Mouse (Mus musculus) brain, embryonic 14.5 days (tissue): Measurements from ENCODE around the gene Gm8994. TPM values are rescaled to one million over a fixed set of nuclear protein-coding genes. Genes with fewer than 3 reads are reported as not detected.

Source experiments
- DNase-seq: peaks from one replicate; pipeline ENCODE4 v3.0.0-alpha.2; 2011; ENCODE audit warnings: low read depth
- CTCF ChIP-seq: fragments of 200-500 bp; IDR thresholded peaks from 2 replicates; pipeline ENCODE4 v1.5.1; 2012; ENCODE audit warnings: inconsistent platforms, mild to moderate bottlenecking, moderate library complexity, borderline replicate concordance; ENCODE audit not compliant: insufficient read depth, insufficient read length; ENCODE audit errors: extremely low read depth
- POLR2A ChIP-seq: fragments of 200-500 bp; IDR thresholded peaks from 2 replicates; pipeline ENCODE4 v1.6.1; 2012; ENCODE audit warnings: mild to moderate bottlenecking, inconsistent platforms, borderline replicate concordance; ENCODE audit not compliant: poor library complexity, insufficient read depth, insufficient read length, severe bottlenecking; ENCODE audit errors: extremely low read depth
- polyA plus RNA-seq: library from polyadenylated mRNA; depleted of rRNA; stranded (reverse); fragments of >200 nt; gene quantifications from 2 replicates; pipeline ENCODE4 v1.2.3, GENCODE M21; 2012

The Gm8994 gene
- polyA plus RNA-seq, 1 experiment: not detected

- DNase-seq: no peak
- no peak for TF ChIP-seq POLR2A
- TF ChIP-seq CTCF: no peak
Measured at GRCm38 (mm10) chr6:136340669-136341068, 13.3 kb downstream of the Gm8994 start.

- no peak for DNase-seq
- TF ChIP-seq POLR2A: no peak
Measured at GRCm38 (mm10) chr6:136341093-136341492, 13.8 kb downstream of the Gm8994 start.

- TF ChIP-seq POLR2A (no peak), CTCF (no peak)
- DNase-seq: no peak
Measured at GRCm38 (mm10) chr6:136343868-136344267, 16.5 kb downstream of the Gm8994 start.

GRCm38 (mm10) chr6:136345034-136345433 is 17.7 kb downstream of the Gm8994 start:
- no peak for TF ChIP-seq CTCF
- no peak for TF ChIP-seq POLR2A
- no peak for DNase-seq

- no peak for DNase-seq
- TF ChIP-seq CTCF: no peak
- no peak for TF ChIP-seq POLR2A
Measured at GRCm38 (mm10) chr6:136345641-136346040, 18.3 kb downstream of the Gm8994 start.

- DNase-seq: peak; percentile 29
- TF ChIP-seq CTCF: no peak
- no peak for TF ChIP-seq POLR2A
Measured at GRCm38 (mm10) chr6:136347053-136347452, 19.7 kb downstream of the Gm8994 start.

GRCm38 (mm10) chr6:136347631-136348030 is 20.3 kb downstream of the Gm8994 start:
- no peak for TF ChIP-seq POLR2A
- TF ChIP-seq CTCF: no peak
- no peak for DNase-seq

GRCm38 (mm10) chr6:136353399-136354184 is 26.3 kb downstream of the Gm8994 start:
- TF ChIP-seq CTCF: peak; percentile 81; the same call in 1 of the 2 replicates
- no peak for TF ChIP-seq POLR2A
- DNase-seq: peak; percentile 91

- TF ChIP-seq POLR2A (no peak), CTCF (no peak)
- peak; percentile 43 for DNase-seq
Measured at GRCm38 (mm10) chr6:136358471-136358870, 31.1 kb downstream of the Gm8994 start.

- TF ChIP-seq CTCF: no peak
- DNase-seq: no peak
Measured at GRCm38 (mm10) chr6:136363313-136363712, 36.0 kb downstream of the Gm8994 start.

GRCm38 (mm10) chr6:136364008-136364407 is 36.7 kb downstream of the Gm8994 start:
- DNase-seq: peak; percentile 22
- TF ChIP-seq CTCF (no peak), POLR2A (no peak)

GRCm38 (mm10) chr6:136364430-136365098 is 37.2 kb downstream of the Gm8994 start:
- DNase-seq: peak; percentile 18
- TF ChIP-seq CTCF: no peak
- no peak for TF ChIP-seq POLR2A
